Mouse (Mus musculus) olfactory bulb, adult 2 months (tissue): ENCODE data around the gene Olfml3. TPM values are rescaled to one million over a fixed set of nuclear protein-coding genes. Genes with fewer than 3 reads are reported as not detected.
A peak's percentile ranks its signal among the peaks of the same experiment; 100 is the strongest.

Experiments
- H3K27ac ChIP-seq: fragments of 200-500 bp; 2 replicates; pipeline ENCODE4 v1.5.1; 2012; ENCODE audit warnings: low read depth, low read length; ENCODE audit not compliant: insufficient read depth
- H3K4me1 ChIP-seq: fragments of 200-500 bp; 2 replicates; pipeline ENCODE4 v1.6.1; 2012; ENCODE audit warnings: low read length; ENCODE audit not compliant: control insufficient read depth, insufficient read depth
- H3K4me3 ChIP-seq: fragments of 200-500 bp; 2 replicates; pipeline ENCODE4 v1.5.1; 2012; ENCODE audit warnings: mild to moderate bottlenecking, low read depth, low read length, moderate library complexity; ENCODE audit not compliant: insufficient read depth
- CTCF ChIP-seq: fragments of 200-500 bp; IDR thresholded peaks from 2 replicates; pipeline ENCODE4 v1.5.1; 2012; ENCODE audit warnings: low read depth, mild to moderate bottlenecking, low read length, moderate library complexity; ENCODE audit not compliant: insufficient read depth
- POLR2A ChIP-seq: fragments of 200-500 bp; IDR thresholded peaks from 2 replicates; pipeline ENCODE4 v1.6.1; 2012; ENCODE audit warnings: mild to moderate bottlenecking, low read depth, low read length, moderate library complexity; ENCODE audit not compliant: insufficient read depth
- WGBS: fragments of 180-500 bp; shearing (Covaris S2); methylation state at CpG from one replicate; pipeline ENCODE4 v1.1.7; 2018; 5-methylcytosine and 5-hydroxymethylcytosine counted together
- polyA plus RNA-seq: library from polyadenylated mRNA; stranded (reverse); fragments of >200 nt; gene quantifications from 2 replicates; pipeline ENCODE4 v1.2.4, GENCODE M21; 2012; ENCODE audit warnings: low replicate concordance; ENCODE audit not compliant: missing spikeins, insufficient read depth, insufficient read length

Olfml3 gene
- polyA plus RNA-seq, 1 experiment = not detected

- 29% methylated on average over 15 of the region's 15 CpGs for WGBS
- Histone ChIP-seq H3K4me3 (no peak overlapping the region), H3K27ac (peak overlapping the region; percentile 92), H3K4me1 (peaks cover 23% of the 10 kb centered on the region)
- TF ChIP-seq CTCF = no peak
- no peak for TF ChIP-seq POLR2A
Observed at GRCm38 (mm10) chr3:103716774-103717760, 20.7 kb downstream of the Olfml3 start.

- TF ChIP-seq CTCF (no peak), POLR2A (no peak)
- Histone ChIP-seq H3K4me3 (no peak overlapping the region), H3K27ac (0 out of 2 replicates have a peak overlapping the region, but pooled peaks have one; percentile 62), H3K4me1 (peaks cover 23% of the 10 kb centered on the region)
- 38% methylated on average over 11 of the region's 11 CpGs for WGBS
Observed at GRCm38 (mm10) chr3:103715762-103716693, 21.8 kb downstream of the Olfml3 start.

GRCm38 (mm10) chr3:103714942-103715341 is 22.9 kb downstream of the Olfml3 start:
- TF ChIP-seq CTCF (no peak), POLR2A (no peak)
- 90% methylated on average over 8 of the region's 8 CpGs for WGBS
- H3K4me3 ChIP-seq = no peak overlapping the region
- peaks cover 23% of the 10 kb centered on the region for H3K4me1 ChIP-seq
- no peak overlapping the region for H3K27ac ChIP-seq

GRCm38 (mm10) chr3:103714236-103714875 is 23.4 kb downstream of the Olfml3 start:
- TF ChIP-seq CTCF = no peak
- no peak for TF ChIP-seq POLR2A
- 77% methylated on average over 7 of the region's 7 CpGs for WGBS
- no peak overlapping the region for H3K27ac ChIP-seq
- H3K4me1 ChIP-seq = peaks cover 21% of the 10 kb centered on the region
- no peak overlapping the region for H3K4me3 ChIP-seq

- no peak overlapping the region for H3K4me3 ChIP-seq
- H3K4me1 ChIP-seq = peaks cover 10% of the 10 kb centered on the region
- no peak overlapping the region for H3K27ac ChIP-seq
- TF ChIP-seq CTCF = no peak
- TF ChIP-seq POLR2A = no peak
- WGBS = 98% methylated on average over 4 of the region's 4 CpGs
Observed at GRCm38 (mm10) chr3:103712196-103712595, 25.6 kb downstream of the Olfml3 start.

GRCm38 (mm10) chr3:103709470-103710040 is 28.2 kb downstream of the Olfml3 start:
- WGBS = 84% methylated on average over 5 of the region's 5 CpGs

GRCm38 (mm10) chr3:103705426-103705825 is 32.4 kb downstream of the Olfml3 start:
- no peaks in the 10 kb centered on the region for H3K4me1 ChIP-seq
- WGBS = 83% methylated on average over 12 of the region's 12 CpGs
- no peak overlapping the region for H3K27ac ChIP-seq
- TF ChIP-seq POLR2A = no peak
- no peak for TF ChIP-seq CTCF
- H3K4me3 ChIP-seq = no peak overlapping the region

More at GRCm38 (mm10) chr3:103709470-103710040, 28.2 kb downstream of the Olfml3 start:
- Histone ChIP-seq H3K4me1 (no peaks in the 10 kb centered on the region), H3K27ac (no peak overlapping the region), H3K4me3 (no peak overlapping the region)
- no peak for TF ChIP-seq POLR2A

GRCm38 (mm10) chr3:103704661-103705060 is 33.1 kb downstream of the Olfml3 start:
- no peak overlapping the region for H3K27ac ChIP-seq
- no peak overlapping the region for H3K4me3 ChIP-seq
- TF ChIP-seq POLR2A (no peak), CTCF (no peak)
- no peaks in the 10 kb centered on the region for H3K4me1 ChIP-seq
- WGBS = 56% methylated on average over 6 of the region's 6 CpGs
